Mouse (Mus musculus) spleen, postnatal 4 days (tissue): ENCODE results near the gene Olfr1472.
"Not testable (repeated sequence)": the region's sequence is repeated elsewhere in the genome, so short reads cannot be mapped to it uniquely, and the experiment has no call there.

Experiments
- DNase-seq, 2 experiments: peaks; one replicate each; pipeline ENCODE4 v3.0.0; 2022; ENCODE audit warnings: low spot score in 2 of 2

Olfr1472 gene

GRCm38 (mm10) chr19:13455986-13456385 is at the start of gene Olfr1472:
TSS of gene Olfr1472 (minus strand) at chr19:13456086.
- no peak for DNase-seq

- no peak for DNase-seq
Measured at GRCm38 (mm10) chr19:13500246-13500645, 44.4 kb upstream of the Olfr1472 start, which contains the start of gene Olfr1477. TSS of gene Olfr1477 (plus strand) at chr19:13500546.

GRCm38 (mm10) chr19:13480096-13480495 is 24.2 kb upstream of the Olfr1472 start, which contains the start of gene Olfr1475:
TSS of gene Olfr1475 (minus strand) at chr19:13480196.
- DNase-seq: no peak

- not testable (repeated sequence) for DNase-seq
Measured at GRCm38 (mm10) chr19:13469265-13469664, 13.4 kb upstream of the Olfr1472 start, which contains the start of gene Olfr1474. TSS of gene Olfr1474 (plus strand) at chr19:13469565.

- DNase-seq: not testable (repeated sequence)
Measured at GRCm38 (mm10) chr19:13443109-13443508, 12.8 kb downstream of the Olfr1472 start, which contains the start of gene Olfr1471. TSS of gene Olfr1471 (plus strand) at chr19:13443409.

GRCm38 (mm10) chr19:13407549-13407948 is 48.3 kb downstream of the Olfr1472 start, which contains the start of gene Olfr1469:
TSS of gene Olfr1469 (plus strand) at chr19:13407849.
- no peak for DNase-seq
